In the genomic region with DNA sequence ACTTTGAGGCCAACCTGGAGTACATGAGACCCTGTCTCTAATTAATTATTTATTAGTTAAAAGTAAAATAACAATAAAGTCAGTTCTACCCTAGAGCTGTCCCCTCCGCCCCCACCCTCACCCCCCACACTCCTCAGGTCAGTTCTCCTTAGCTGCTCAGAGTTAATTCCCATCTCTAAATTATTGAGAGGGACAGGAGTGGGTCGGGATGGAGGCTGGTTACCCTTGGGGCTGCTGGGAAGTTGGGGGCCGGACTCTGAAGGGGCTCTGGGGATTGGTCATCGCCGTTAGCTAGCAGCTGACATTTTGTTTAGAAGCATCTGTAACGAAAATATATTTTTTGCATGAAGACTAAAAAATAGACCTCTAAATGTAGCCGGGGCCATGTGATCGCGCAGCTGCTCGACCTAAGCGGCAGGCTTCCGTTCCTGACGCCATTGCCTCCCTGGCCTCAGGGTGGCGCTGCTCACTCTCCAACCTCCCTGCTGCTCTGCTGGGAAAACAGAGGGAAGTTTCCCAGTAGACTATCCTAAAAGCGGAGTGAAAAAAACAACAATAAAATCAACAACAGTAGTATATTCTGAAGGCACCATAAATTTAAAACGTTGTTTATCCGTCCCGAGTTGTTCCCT, we compare ENCODE assay signal across 7 mouse cellular contexts. TPM values are rescaled to one million over a fixed set of nuclear protein-coding genes. Genes with fewer than 3 reads are reported as not detected.
DNase-seq lines count a peak whose midpoint lies in the region; ATAC-seq lines count a peak whose summit lies in the region.

No protein-coding gene starts in this region.

- peak overlapping the region; percentile 14 for H3K4me3 ChIP-seq in hindbrain, embryonic 16.5 days (ENCODE audit: low read length)

- no peaks in the 10 kb centered on the region for H3K36me3 ChIP-seq in hindbrain, embryonic 16.5 days (ENCODE audit: control insufficient read depth, insufficient read depth, low read length)

- peak overlapping the region; percentile 48 for H3K4me2 ChIP-seq in hindbrain, embryonic 16.5 days (ENCODE audit: low read length)

- WGBS in hindbrain, embryonic 16.5 days: 17% methylated on average over 18 of the region's 18 CpGs

- DNase-seq in adipocyte (ENCODE audit: low spot score): peak; percentile 26
- DNase-seq in cerebellum, postnatal 4 days (ENCODE audit: low spot score in 2 of 2): peak; percentile 49 to 75
- peak; percentile 39 to 45 for DNase-seq in gastrocnemius, adult 8-10 months (ENCODE audit: low spot score in 2 of 2)
- peak; percentile 44 to 65 for DNase-seq in left cerebral cortex, adult 8-10 months (ENCODE audit: low spot score in 2 of 2)
- peak; percentile 78 to 84 for DNase-seq in right cerebral cortex, postnatal 10 days (ENCODE audit: low spot score in 2 of 2)

- H3K4me1 ChIP-seq in hindbrain, embryonic 16.5 days (ENCODE audit: control insufficient read depth, insufficient read depth, low read depth, low read length): peaks cover 9% of the 10 kb centered on the region

- H3K27ac ChIP-seq in hindbrain, embryonic 16.5 days (ENCODE audit: low read depth, low read length): no peak overlapping the region

- ATAC-seq in hindbrain, embryonic 16.5 days: peak; percentile 59
- ATAC-seq in megakaryocyte, adult 5-6 weeks (ENCODE audit: poor library complexity, severe bottlenecking): peak; percentile 79

- no peak overlapping the region for H3K9ac ChIP-seq in hindbrain, embryonic 16.5 days (ENCODE audit: low read depth, low read length)

- no peaks in the 10 kb centered on the region for H3K27me3 ChIP-seq in hindbrain, embryonic 16.5 days (replicated peaks; ENCODE audit: control insufficient read depth, insufficient read depth, low read length)

- no peaks in the 10 kb centered on the region for H3K9me3 ChIP-seq in hindbrain, embryonic 16.5 days (ENCODE audit: control insufficient read depth, low read length)

RNA-seq across cellular contexts. Expression of a gene that starts 26.8 kb away (rescaled TPM):
- total RNA-seq in gastrocnemius, adult 8-10 months (2022): 1 to 10 TPM; 2.7 to 4.5 (median 4.0) TPM
- polyA plus RNA-seq in hindbrain, embryonic 16.5 days (2015; fragmentation: Nextera tagmentation; extraction: Ambion mirVana): 16.3 and 21.4 TPM in 2 replicates
- 100 to 1,000 TPM; 106 to 135 (median 117) TPM for total RNA-seq in left cerebral cortex, adult 8-10 months (2022)
- 41.5 and 45.2 TPM in 2 replicates for total RNA-seq in megakaryocyte, adult 5-6 weeks (2015)
- total RNA-seq in megakaryocyte, adult 5-6 weeks (2017): 26.3 and 28.5 TPM in 2 replicates

Comparison
In these comparisons a context has a peak if more than half of its experiments do, and no peak if none do; other contexts are left out.
1. DNase-seq: peak in every context shown above with its lines; median percentile 81 in right cerebral cortex, postnatal 10 days; 62 in cerebellum, postnatal 4 days; 54 in left cerebral cortex, adult 8-10 months; 42 in gastrocnemius, adult 8-10 months; 26 in adipocyte.
2. RNA of a gene that starts 26.8 kb away (total RNA-seq): 106 to 135 TPM in left cerebral cortex, adult 8-10 months and 26.3 to 45.2 TPM in megakaryocyte, adult 5-6 weeks; 2.7 to 4.5 TPM in gastrocnemius, adult 8-10 months; every median in the first group is over 4 times any median in the second.